Mouse (Mus musculus) liver, embryonic 11.5 days (tissue): ENCODE measurements around the gene Izumo4. TPM values are rescaled to one million over a fixed set of nuclear protein-coding genes. Genes with fewer than 3 reads are reported as not detected.

ENCODE experiments used
- ATAC-seq: fragments of 200-750 bp; cut with Nextera tagmentation; replicated peaks from 2 replicates; pipeline ENCODE4 v1.8.0; 2017; ENCODE audit warnings: moderate number of reproducible peaks, mild to moderate bottlenecking, moderate TSS enrichment, moderate library complexity; ENCODE audit not compliant: low FRiP score
- DNase-seq: peaks from one replicate; pipeline ENCODE4 v3.0.0-alpha.2; 2017; ENCODE audit warnings: low spot score
- H3K27ac ChIP-seq: fragments of 300-500 bp; sonication (generic); 2 replicates; pipeline ENCODE4 v1.5.1; 2014; ENCODE audit warnings: mild to moderate bottlenecking, low read depth, low read length, control low read depth
- H3K27me3 ChIP-seq: fragments of 300-500 bp; sonication (generic); replicated peaks from 2 replicates; pipeline ENCODE4 v1.6.1; 2014; ENCODE audit warnings: low read length, mixed read lengths; ENCODE audit not compliant: control insufficient read depth, insufficient read depth
- H3K36me3 ChIP-seq: fragments of 300-500 bp; sonication (generic); 2 replicates; pipeline ENCODE4 v1.6.1; 2014; ENCODE audit warnings: mild to moderate bottlenecking, low read length, moderate library complexity, mixed read lengths; ENCODE audit not compliant: control insufficient read depth, insufficient read depth
- H3K4me1 ChIP-seq: fragments of 300-500 bp; sonication (generic); replicated peaks from 2 replicates; pipeline ENCODE4 v1.6.1; 2014; ENCODE audit warnings: low read length, mixed read lengths; ENCODE audit not compliant: control insufficient read depth, insufficient read depth
- H3K4me2 ChIP-seq: fragments of 300-500 bp; sonication (generic); 2 replicates; pipeline ENCODE4 v1.6.1; 2014; ENCODE audit warnings: mild to moderate bottlenecking, control low read depth, moderate library complexity
- H3K4me3 ChIP-seq: fragments of 300-500 bp; sonication (generic); 2 replicates; pipeline ENCODE4 v1.5.1; 2014; ENCODE audit warnings: low read depth, low read length, control low read depth
- H3K9ac ChIP-seq: fragments of 300-500 bp; sonication (generic); 2 replicates; pipeline ENCODE4 v1.6.1; 2014; ENCODE audit warnings: low read depth, low read length, control low read depth
- H3K9me3 ChIP-seq: fragments of 300-500 bp; sonication (generic); 2 replicates; pipeline ENCODE4 v1.6.1; 2016; ENCODE audit warnings: low read length, inconsistent platforms, mixed read lengths; ENCODE audit not compliant: control insufficient read depth
- WGBS: fragments of 180-500 bp; shearing (Covaris S2); extraction: QIAGEN DNeasy Blood & Tissue Kit; methylation state at CpG from one replicate; pipeline ENCODE4 v1.1.7; 2014; 5-methylcytosine and 5-hydroxymethylcytosine counted together
- polyA plus RNA-seq: library from polyadenylated mRNA; unstranded; fragments of >200 nt; fragmentation: Nextera tagmentation; extraction: Ambion mirVana; gene quantifications from 2 replicates; pipeline ENCODE4 v1.2.1, GENCODE M21; 2014

Gene Izumo4
- polyA plus RNA-seq, 1 experiment from 2014 or later, result 6.8 TPM

- WGBS, result 62% methylated on average over 14 of the region's 14 CpGs
- no peak overlapping the region for H3K4me3 ChIP-seq
- no peaks in the 10 kb centered on the region for H3K27me3 ChIP-seq
- H3K36me3 ChIP-seq, result peaks cover 25% of the 10 kb centered on the region
- H3K9me3 ChIP-seq, result no peaks in the 10 kb centered on the region
- H3K4me1 ChIP-seq, result peaks cover 53% of the 10 kb centered on the region
- peak overlapping the region; percentile 17 for H3K9ac ChIP-seq
- DNase-seq, result no peak
- no peak for ATAC-seq
- no peak overlapping the region for H3K4me2 ChIP-seq
- H3K27ac ChIP-seq, result 0 out of 2 replicates have a peak overlapping the region, but pooled peaks have one; percentile 35
Measured at GRCm38 (mm10) chr10:80692249-80693165, 9.5 kb upstream of the Izumo4 start.

- Histone ChIP-seq H3K36me3 (peaks cover 25% of the 10 kb centered on the region), H3K4me1 (peaks cover 63% of the 10 kb centered on the region), H3K27ac (no peak overlapping the region; the same call in 1 of the 2 replicates), H3K4me3 (no peak overlapping the region), H3K9ac (peak overlapping the region; percentile 31; the same call in 1 of the 2 replicates), H3K4me2 (no peak overlapping the region; the same call in 1 of the 2 replicates), H3K9me3 (no peaks in the 10 kb centered on the region), H3K27me3 (no peaks in the 10 kb centered on the region)
- DNase-seq (no peak), ATAC-seq (no peak)
- 87% methylated on average over 12 of the region's 12 CpGs for WGBS
Measured at GRCm38 (mm10) chr10:80693401-80694045, 8.5 kb upstream of the Izumo4 start.

- H3K4me1 ChIP-seq, result peaks cover 70% of the 10 kb centered on the region
- 0 out of 2 replicates have a peak overlapping the region, but pooled peaks have one; percentile 16 for H3K9ac ChIP-seq
- no peak for ATAC-seq
- H3K9me3 ChIP-seq, result no peaks in the 10 kb centered on the region
- no peak for DNase-seq
- WGBS, result 84% methylated on average over 13 of the region's 13 CpGs
- no peak overlapping the region for H3K4me3 ChIP-seq
- peak overlapping the region; percentile 54 for H3K4me2 ChIP-seq
- peaks cover 23% of the 10 kb centered on the region for H3K36me3 ChIP-seq
- no peaks in the 10 kb centered on the region for H3K27me3 ChIP-seq
- H3K27ac ChIP-seq, result peak overlapping the region; percentile 82
Measured at GRCm38 (mm10) chr10:80694159-80694938, 7.6 kb upstream of the Izumo4 start.

- H3K4me1 ChIP-seq, result peaks cover 78% of the 10 kb centered on the region
- H3K27ac ChIP-seq, result peak overlapping the region; percentile 82
- DNase-seq, result no peak
- H3K9me3 ChIP-seq, result no peaks in the 10 kb centered on the region
- H3K4me3 ChIP-seq, result no peak overlapping the region
- ATAC-seq, result peak; percentile 3; the same call in 1 of the 2 replicates
- peaks cover 15% of the 10 kb centered on the region for H3K36me3 ChIP-seq
- H3K9ac ChIP-seq, result peak overlapping the region; percentile 44; the same call in 1 of the 2 replicates
- no peaks in the 10 kb centered on the region for H3K27me3 ChIP-seq
- H3K4me2 ChIP-seq, result peak overlapping the region; percentile 54
- WGBS, result 47% methylated on average over 2 of the region's 2 CpGs
Measured at GRCm38 (mm10) chr10:80695186-80695585, 6.8 kb upstream of the Izumo4 start.

- DNase-seq (no peak), ATAC-seq (no peak)
- no peaks in the 10 kb centered on the region for H3K9me3 ChIP-seq
- H3K4me1 ChIP-seq, result peaks cover 85% of the 10 kb centered on the region
- H3K9ac ChIP-seq, result peak overlapping the region; percentile 44
- peaks cover 8% of the 10 kb centered on the region for H3K36me3 ChIP-seq
- WGBS, result 52% methylated on average over 10 of the region's 10 CpGs
- H3K27ac ChIP-seq, result peak overlapping the region; percentile 82
- H3K4me2 ChIP-seq, result peak overlapping the region; percentile 54
- H3K4me3 ChIP-seq, result 0 out of 2 replicates have a peak overlapping the region, but pooled peaks have one; percentile 8
- H3K27me3 ChIP-seq, result no peaks in the 10 kb centered on the region
Measured at GRCm38 (mm10) chr10:80695801-80696501, 6.0 kb upstream of the Izumo4 start.

- ATAC-seq, result no peak
- Histone ChIP-seq H3K9ac (peak overlapping the region; percentile 44), H3K27me3 (no peaks in the 10 kb centered on the region), H3K4me1 (peaks cover 87% of the 10 kb centered on the region), H3K4me3 (0 out of 2 replicates have a peak overlapping the region, but pooled peaks have one; percentile 8), H3K36me3 (peaks cover 8% of the 10 kb centered on the region; the same call in 1 of the 2 replicates), H3K27ac (peak overlapping the region; percentile 82), H3K4me2 (peak overlapping the region; percentile 54), H3K9me3 (no peaks in the 10 kb centered on the region)
- no peak for DNase-seq
- WGBS, result 37% methylated on average over 11 of the region's 12 CpGs
Measured at GRCm38 (mm10) chr10:80696502-80697392, 5.2 kb upstream of the Izumo4 start.

GRCm38 (mm10) chr10:80697393-80697787 lies 4.6 kb upstream of the Izumo4 start:
- no peak overlapping the region for H3K9ac ChIP-seq
- ATAC-seq (no peak), DNase-seq (no peak)
- 0 out of 2 replicates have a peak overlapping the region, but pooled peaks have one; percentile 47 for H3K27ac ChIP-seq
- H3K27me3 ChIP-seq, result no peaks in the 10 kb centered on the region
- no peaks in the 10 kb centered on the region for H3K9me3 ChIP-seq
- 79% methylated on average over 8 of the region's 8 CpGs for WGBS
- H3K36me3 ChIP-seq, result peaks cover 8% of the 10 kb centered on the region; the same call in 1 of the 2 replicates
- 0 out of 2 replicates have a peak overlapping the region, but pooled peaks have one; percentile 2 for H3K4me3 ChIP-seq
- peak overlapping the region; percentile 56 for H3K4me2 ChIP-seq
- peaks cover 81% of the 10 kb centered on the region for H3K4me1 ChIP-seq
